Mouse (Mus musculus) liver, embryonic 14.5 days (tissue): ENCODE data around the gene Gpc6. TPM values are rescaled to one million over a fixed set of nuclear protein-coding genes. Genes with fewer than 3 reads are reported as not detected.

Source experiments
- ATAC-seq: fragments of 200-750 bp; cut with Nextera tagmentation; 2 replicates; pipeline ENCODE4 v1.8.0; 2017; ENCODE audit warnings: moderate number of reproducible peaks, mild to moderate bottlenecking, moderate library complexity; ENCODE audit not compliant: insufficient read depth
- DNase-seq, 3 experiments: peaks; one replicate each; pipeline ENCODE4 v3.0.0-alpha.2; 2012 to 2013; ENCODE audit warnings: low read depth in 3 of 3, low spot score in 3 of 3
- H3K27ac ChIP-seq: fragments of 300-500 bp; sonication (generic); 2 replicates; pipeline ENCODE4 v1.5.1; 2014; ENCODE audit warnings: moderate library complexity, mild to moderate bottlenecking, control low read depth, inconsistent platforms
- H3K27me3 ChIP-seq: fragments of 300-500 bp; sonication (generic); 2 replicates; pipeline ENCODE4 v1.6.1; 2014; ENCODE audit warnings: mild to moderate bottlenecking, low read length, moderate library complexity; ENCODE audit not compliant: control insufficient read depth, insufficient read depth
- H3K36me3 ChIP-seq: fragments of 300-500 bp; sonication (generic); replicated peaks from 2 replicates; pipeline ENCODE4 v1.6.1; 2014; ENCODE audit warnings: low read depth; ENCODE audit not compliant: control insufficient read depth, insufficient read depth
- H3K4me1 ChIP-seq, 2 experiments: fragments of 200-500 bp in 1 of 2; fragments of 300-500 bp in 1 of 2; sonication (generic) in 1 of 2; replicated peaks; 2 replicates each; pipeline ENCODE4 v1.6.1; 2012 to 2014; ENCODE audit warnings: antibody characterized with exemption in 1 of 2, inconsistent platforms in 1 of 2, low read length in 1 of 2; ENCODE audit not compliant: control insufficient read depth in 2 of 2, insufficient read depth in 2 of 2
- H3K4me2 ChIP-seq: fragments of 300-500 bp; sonication (generic); 2 replicates; pipeline ENCODE4 v1.6.1; 2014; ENCODE audit warnings: low read depth, mild to moderate bottlenecking, control low read depth, moderate library complexity
- H3K4me3 ChIP-seq, 2 experiments: fragments of 200-500 bp in 1 of 2; fragments of 300-500 bp in 1 of 2; sonication (generic) in 1 of 2; 2 replicates each; pipeline ENCODE4 v1.5.1; 2012 to 2014; ENCODE audit warnings: low read depth in 2 of 2, low read length in 2 of 2, mild to moderate bottlenecking in 2 of 2, control low read depth in 1 of 2, inconsistent platforms in 1 of 2, moderate library complexity in 1 of 2; ENCODE audit not compliant: insufficient read depth in 1 of 2
- H3K9ac ChIP-seq: fragments of 300-500 bp; sonication (generic); replicated peaks from 2 replicates; pipeline ENCODE4 v1.6.1; 2014; ENCODE audit warnings: mild to moderate bottlenecking, control low read depth, moderate library complexity
- H3K9me3 ChIP-seq: fragments of 300-500 bp; sonication (generic); 2 replicates; pipeline ENCODE4 v1.6.1; 2016; ENCODE audit warnings: low read length, mixed read lengths; ENCODE audit not compliant: control insufficient read depth
- CTCF ChIP-seq: IDR thresholded peaks from 2 replicates; pipeline ENCODE4 v1.5.1; 2016; ENCODE audit warnings: antibody characterized with exemption, low read depth, control low read depth
- EP300 ChIP-seq: IDR thresholded peaks from 2 replicates; pipeline ENCODE4 v1.6.1; 2016; ENCODE audit warnings: antibody characterized with exemption, low read depth
- WGBS: fragments of 180-500 bp; shearing (Covaris S2); extraction: QIAGEN DNeasy Blood & Tissue Kit; methylation state at CpG from one replicate; pipeline ENCODE4 v1.1.7; 2014; ENCODE audit not compliant: insufficient replicate concordance; 5-methylcytosine and 5-hydroxymethylcytosine counted together
- polyA plus RNA-seq, 2 experiments: library from polyadenylated mRNA; depleted of rRNA in 1 of 2; stranded (reverse) in 1 of 2; unstranded in 1 of 2; fragments of >200 nt; fragmentation: Nextera tagmentation in 1 of 2; extraction: Ambion mirVana in 1 of 2; gene quantifications; 2 replicates each; pipeline versions ENCODE4 v1.2.1 to v1.2.3; 2012 to 2014

The Gpc6 gene
- polyA plus RNA-seq, 2 experiments: 0.97 to 2.3 TPM

- no peak overlapping the region for H3K4me2 ChIP-seq
- H3K9me3 ChIP-seq: no peaks in the 10 kb centered on the region
- no peaks in the 10 kb centered on the region for H3K36me3 ChIP-seq
- no peak for DNase-seq
- WGBS: 58% methylated on average over 7 of the region's 7 CpGs
- ATAC-seq: no peak
- H3K9ac ChIP-seq: no peak overlapping the region
- no peaks in the 10 kb centered on the region for H3K27me3 ChIP-seq
- H3K27ac ChIP-seq: no peak overlapping the region
- H3K4me3 ChIP-seq: no peak overlapping the region
- H3K4me1 ChIP-seq: no peaks in the 10 kb centered on the region
- TF ChIP-seq CTCF (no peak), EP300 (no peak)
Observed at GRCm38 (mm10) chr14:117556715-117557320, 631.7 kb downstream of the Gpc6 start.

DNA sequence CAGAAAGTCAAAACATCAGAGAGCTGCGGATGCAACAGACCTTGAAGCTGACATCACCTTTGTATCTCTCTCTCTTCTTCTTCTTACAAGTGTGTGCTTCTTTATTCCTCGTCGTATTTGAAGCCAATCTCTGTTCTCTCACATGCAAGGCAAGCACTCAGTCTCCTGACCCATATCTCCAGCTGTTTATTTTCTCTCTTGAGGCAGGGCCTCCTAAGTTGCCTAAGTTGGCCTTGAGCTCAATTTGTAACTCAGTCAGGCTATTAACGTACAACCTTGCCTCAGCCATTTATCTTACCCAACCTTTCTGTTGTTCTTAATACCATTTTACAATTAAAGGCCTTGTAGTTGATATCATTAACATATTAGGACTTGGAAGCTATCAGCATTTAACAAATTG lies 637.0 kb downstream of the Gpc6 start:
- Histone ChIP-seq H3K27ac (no peak overlapping the region), H3K4me2 (no peak overlapping the region), H3K9ac (no peak overlapping the region), H3K4me3 (no peak overlapping the region), H3K4me1 (no peaks in the 10 kb centered on the region), H3K36me3 (no peaks in the 10 kb centered on the region), H3K9me3 (no peaks in the 10 kb centered on the region), H3K27me3 (no peaks in the 10 kb centered on the region)
- DNase-seq: no peak
- no peak for TF ChIP-seq EP300
- TF ChIP-seq CTCF: no peak
- 63% methylated on average over 4 of the region's 4 CpGs for WGBS
- ATAC-seq: no peak

GRCm38 (mm10) chr14:117569278-117569677 lies 644.2 kb downstream of the Gpc6 start:
- H3K9me3 ChIP-seq: no peaks in the 10 kb centered on the region
- no peaks in the 10 kb centered on the region for H3K27me3 ChIP-seq
- DNase-seq: no peak
- no peaks in the 10 kb centered on the region for H3K4me1 ChIP-seq
- ATAC-seq: no peak
- WGBS: 69% methylated on average over 4 of the region's 4 CpGs
- H3K4me2 ChIP-seq: no peak overlapping the region
- no peak overlapping the region for H3K4me3 ChIP-seq
- TF ChIP-seq EP300: no peak
- TF ChIP-seq CTCF: no peak
- H3K27ac ChIP-seq: no peak overlapping the region
- no peaks in the 10 kb centered on the region for H3K36me3 ChIP-seq
- no peak overlapping the region for H3K9ac ChIP-seq

- H3K9ac ChIP-seq: no peak overlapping the region
- no peak overlapping the region for H3K4me3 ChIP-seq
- no peak overlapping the region for H3K27ac ChIP-seq
- H3K27me3 ChIP-seq: no peaks in the 10 kb centered on the region
- no peak for DNase-seq
- no peaks in the 10 kb centered on the region for H3K36me3 ChIP-seq
- no peaks in the 10 kb centered on the region for H3K9me3 ChIP-seq
- H3K4me1 ChIP-seq: no peaks in the 10 kb centered on the region
- WGBS: 64% methylated on average over 8 of the region's 8 CpGs
- TF ChIP-seq CTCF: no peak
- no peak for TF ChIP-seq EP300
- ATAC-seq: no peak
- no peak overlapping the region for H3K4me2 ChIP-seq
Observed at GRCm38 (mm10) chr14:117572213-117572612, 647.1 kb downstream of the Gpc6 start.

DNA sequence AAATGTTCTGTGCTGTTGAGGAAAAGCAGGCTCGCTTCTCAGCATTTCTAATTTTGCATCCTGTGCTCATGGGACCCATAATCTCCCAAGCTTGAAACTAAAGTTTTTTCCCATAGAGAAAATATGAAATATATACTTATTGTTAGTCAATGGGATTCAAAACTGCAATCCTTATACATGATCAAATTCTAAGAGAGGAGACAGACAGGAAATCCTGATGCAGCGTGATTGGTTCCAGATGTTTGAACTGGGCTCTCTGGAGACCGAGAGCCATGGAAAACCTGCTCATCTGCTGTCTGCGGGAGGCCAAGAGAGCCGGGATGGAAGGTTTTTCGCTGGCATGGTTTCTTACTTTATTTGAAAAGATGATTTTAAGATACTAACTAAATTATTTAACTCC lies 649.1 kb downstream of the Gpc6 start:
- no peaks in the 10 kb centered on the region for H3K36me3 ChIP-seq
- ATAC-seq (no peak), DNase-seq (no peak)
- no peak overlapping the region for H3K9ac ChIP-seq
- no peak overlapping the region for H3K27ac ChIP-seq
- no peak overlapping the region for H3K4me3 ChIP-seq
- H3K9me3 ChIP-seq: no peaks in the 10 kb centered on the region
- no peak for TF ChIP-seq CTCF
- TF ChIP-seq EP300: no peak
- no peaks in the 10 kb centered on the region for H3K27me3 ChIP-seq
- WGBS: 71% methylated on average over 6 of the region's 6 CpGs
- H3K4me2 ChIP-seq: no peak overlapping the region
- no peaks in the 10 kb centered on the region for H3K4me1 ChIP-seq
